Mouse (Mus musculus) left cerebral cortex, postnatal 25 days (tissue): ENCODE measurements around the gene Grwd1. TPM values are rescaled to one million over a fixed set of nuclear protein-coding genes. Genes with fewer than 3 reads are reported as not detected.
A peak's percentile ranks its signal among the peaks of the same experiment; 100 is the strongest.

Experiments used
- DNase-seq, 2 experiments: peaks; one replicate each; pipeline ENCODE4 v3.0.0; 2022; ENCODE audit warnings: low spot score in 2 of 2, mixed read lengths in 1 of 2
- intact Hi-C: fragments of 180-260 bp; cut with DNase I; formaldehyde crosslinking; loops from one replicate; pipeline ENCODE4 v1.15.1; 2025
- total RNA-seq, 2 experiments: library from RNA; stranded (reverse); gene quantifications; 2 replicates each; pipeline ENCODE4 v1.2.3; 2021

The Grwd1 gene
- total RNA-seq, 2 experiments from 2014 or later: 21.0 to 23.2 TPM

GRCm38 (mm10) chr7:45848447-45849027 is 17.8 kb upstream of the Grwd1 start:
- intact Hi-C loops: no loop called here

GRCm38 (mm10) chr7:45842950-45843744 is 12.4 kb upstream of the Grwd1 start:
- intact Hi-C loops: no loop called here
- no peak for DNase-seq

More at GRCm38 (mm10) chr7:45848447-45849027, 17.8 kb upstream of the Grwd1 start:
- no peak for DNase-seq

- no peak for DNase-seq
- intact Hi-C loops: no loop called here
These were observed 3.2 kb upstream of the Grwd1 start for GRCm38 (mm10) chr7:45833924-45834323.

- DNase-seq: no peak
- intact Hi-C loops: no loop called here
These were observed 2.5 kb upstream of the Grwd1 start for GRCm38 (mm10) chr7:45833148-45833790.

GRCm38 (mm10) chr7:45832428-45832827 is 1.7 kb upstream of the Grwd1 start:
- intact Hi-C loops: no loop called here
- no peak for DNase-seq

- no peak for DNase-seq
- intact Hi-C loops: no loop called here
These were observed 383 bp upstream of the Grwd1 start for GRCm38 (mm10) chr7:45831128-45831525.

GRCm38 (mm10) chr7:45826631-45827030 is 4.1 kb downstream of the Grwd1 start:
- intact Hi-C loops: no loop called here
- no peak for DNase-seq

GRCm38 (mm10) chr7:45824598-45824997 is 6.1 kb downstream of the Grwd1 start, which contains the start of gene Kcnj14:
Gene Kcnj14, minus strand, starts transcription at chr7:45824782.
- intact Hi-C loops: no loop called here
- no peak for DNase-seq

- intact Hi-C loops: no loop called here
- no peak for DNase-seq
These were observed 9.8 kb downstream of the Grwd1 start for GRCm38 (mm10) chr7:45820913-45821312.

- DNase-seq: no peak
- intact Hi-C loops: no loop called here
These were observed 10.9 kb downstream of the Grwd1 start for GRCm38 (mm10) chr7:45819843-45820242.

- intact Hi-C loops: no loop called here
- no peak for DNase-seq
These were observed 14.8 kb downstream of the Grwd1 start for GRCm38 (mm10) chr7:45815984-45816351.

GRCm38 (mm10) chr7:45815323-45815983 is 15.3 kb downstream of the Grwd1 start:
- intact Hi-C loops: no loop called here
- no peak for DNase-seq

- DNase-seq: no peak
- intact Hi-C loops: no loop called here
These were observed 15.9 kb downstream of the Grwd1 start for GRCm38 (mm10) chr7:45814841-45815240.

GRCm38 (mm10) chr7:45813787-45814779 is 16.7 kb downstream of the Grwd1 start, which contains the start of gene Cyth2:
Gene Cyth2, minus strand, starts transcription at chr7:45814581.
- DNase-seq: peak; percentile 99 to 100
- intact Hi-C loops: no loop called here

- intact Hi-C loops: no loop called here
- no peak for DNase-seq
These were observed 17.8 kb downstream of the Grwd1 start for GRCm38 (mm10) chr7:45812921-45813320.

GRCm38 (mm10) chr7:45809276-45810075 is 21.3 kb downstream of the Grwd1 start:
- DNase-seq: no peak
- intact Hi-C loops: no loop called here

GRCm38 (mm10) chr7:45808471-45808870 is 22.3 kb downstream of the Grwd1 start:
- no peak for DNase-seq

GRCm38 (mm10) chr7:45805941-45806340 is 24.8 kb downstream of the Grwd1 start:
- intact Hi-C loops: no loop called here
- DNase-seq: no peak

More at GRCm38 (mm10) chr7:45808471-45808870, 22.3 kb downstream of the Grwd1 start:
- intact Hi-C loops: no loop called here
